Mouse (Mus musculus) layer of hippocampus, postnatal 14 days (tissue): ENCODE results near the gene Mapk8ip1. TPM values are rescaled to one million over a fixed set of nuclear protein-coding genes. Genes with fewer than 3 reads are reported as not detected.

Source experiments
- DNase-seq, 2 experiments: peaks; one replicate each; pipeline ENCODE4 v3.0.0; 2021 to 2022; ENCODE audit warnings: low spot score in 2 of 2, mixed read lengths in 1 of 2
- long read RNA-seq, 2 experiments: library from polyadenylated mRNA; stranded (forward); transcript quantifications; one replicate each; pipeline ENCODE4 v2.0.0; 2021
- total RNA-seq, 2 experiments: library from RNA; stranded (reverse); gene quantifications; 2 replicates each; pipeline ENCODE4 v1.2.3; 2021

The Mapk8ip1 gene
- total RNA-seq, result 100 to 1,000 TPM; 386 to 394 TPM
- long read RNA-seq, experiment 1, transcript Mapk8ip1-201 (12 exons, 2,930 nt), result major isoform, 145 of 290 reads
- long read RNA-seq, experiment 1, transcript Mapk8ip1-202 (12 exons, 3,274 nt), result minor isoform, 9 of 290 reads
- long read RNA-seq, experiment 1, partial matches to known transcripts, result 107 of 290 reads
- long read RNA-seq, experiment 1, other reads (novel, unspliced or antisense), result 29 of 290 reads
- long read RNA-seq, experiment 2, transcript Mapk8ip1-201 (12 exons, 2,930 nt), result major isoform, 121 of 248 reads
- long read RNA-seq, experiment 2, transcript Mapk8ip1-202 (12 exons, 3,274 nt), result minor isoform, 6 of 248 reads
- long read RNA-seq, experiment 2, partial matches to known transcripts, result 99 of 248 reads
- long read RNA-seq, experiment 2, other reads (novel, unspliced or antisense), result 22 of 248 reads

- no peak for DNase-seq
These were observed at the start of gene Mapk8ip1 for GRCm38 (mm10) chr2:92401091-92401561. Mapk8ip1 (minus strand) TSS chr2:92401263.

GRCm38 (mm10) chr2:92447121-92447740 lies 46.2 kb upstream of the Mapk8ip1 start:
- no peak for DNase-seq

DNA sequence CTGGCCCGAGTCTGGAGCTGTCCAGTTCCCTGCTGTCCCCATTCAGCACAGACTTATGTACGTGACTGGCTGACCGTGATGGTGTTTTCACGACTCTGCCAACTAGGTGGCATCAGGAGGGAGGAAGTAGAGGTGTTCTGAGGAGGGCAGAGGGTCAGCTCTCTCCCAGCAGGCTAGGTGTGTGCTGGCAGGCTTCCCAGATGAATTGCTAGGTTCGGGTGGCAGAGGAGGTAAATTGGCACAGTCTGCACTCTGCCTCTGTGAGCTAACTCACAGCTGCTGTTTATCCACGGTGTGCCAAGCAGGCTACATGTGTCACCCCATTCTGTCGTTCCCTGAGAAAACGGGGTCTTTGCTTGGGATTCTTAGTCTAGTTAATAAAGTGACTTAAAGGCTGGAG lies 45.6 kb upstream of the Mapk8ip1 start:
- DNase-seq, result no peak

GRCm38 (mm10) chr2:92445890-92446289 lies 44.8 kb upstream of the Mapk8ip1 start:
- DNase-seq, result no peak

DNA sequence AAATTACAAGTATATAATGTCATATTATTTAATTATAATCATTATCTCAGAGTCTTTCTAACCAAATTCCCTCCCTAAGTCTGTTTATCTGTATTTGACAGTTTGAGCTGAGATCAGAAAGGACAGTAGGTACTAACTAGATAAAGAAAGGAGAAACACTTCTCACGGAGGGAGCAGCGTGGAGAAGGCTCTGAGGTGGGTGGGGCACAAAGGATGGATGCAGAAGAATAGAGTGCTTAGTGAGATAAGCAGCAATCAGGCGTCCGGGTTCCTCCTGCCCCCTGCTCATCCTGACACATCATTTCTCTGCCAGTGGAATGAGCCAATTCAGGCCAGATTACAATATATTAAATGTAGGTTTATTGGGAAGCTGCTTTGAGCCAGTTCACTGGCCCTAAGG lies 43.3 kb upstream of the Mapk8ip1 start:
- no peak for DNase-seq

- DNase-seq, result no peak
These were observed 42.2 kb upstream of the Mapk8ip1 start for GRCm38 (mm10) chr2:92443313-92443712.

DNA sequence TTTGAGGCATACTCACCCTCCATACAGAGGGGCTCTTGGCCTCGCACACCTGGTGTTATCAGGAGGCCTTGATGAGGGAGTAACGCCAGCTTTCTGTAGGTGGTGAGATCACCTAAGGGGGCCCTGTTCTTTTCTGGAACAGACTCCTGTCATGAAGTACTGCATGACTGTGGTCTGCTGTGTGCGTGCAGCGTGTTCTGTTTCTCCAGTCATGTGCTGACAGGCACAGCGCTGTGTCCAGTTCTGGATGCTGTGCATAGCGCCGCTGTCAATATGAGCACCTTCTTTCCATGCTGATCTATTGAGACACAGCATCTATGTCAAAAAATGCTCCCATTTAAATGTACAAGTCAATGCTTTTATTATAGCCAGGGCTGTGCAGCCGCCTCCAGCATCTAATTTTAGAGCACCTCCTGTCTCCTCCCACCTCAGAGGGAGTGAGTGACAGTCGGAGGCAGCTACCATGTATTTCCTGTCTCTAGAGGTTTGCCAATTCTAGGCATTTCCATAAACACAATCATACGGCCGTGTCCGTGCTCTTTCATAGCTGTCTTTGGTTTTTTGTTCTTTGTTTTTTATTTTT lies 41.4 kb upstream of the Mapk8ip1 start:
- peak in 1 of 2 experiments; percentile 54 for DNase-seq

DNA sequence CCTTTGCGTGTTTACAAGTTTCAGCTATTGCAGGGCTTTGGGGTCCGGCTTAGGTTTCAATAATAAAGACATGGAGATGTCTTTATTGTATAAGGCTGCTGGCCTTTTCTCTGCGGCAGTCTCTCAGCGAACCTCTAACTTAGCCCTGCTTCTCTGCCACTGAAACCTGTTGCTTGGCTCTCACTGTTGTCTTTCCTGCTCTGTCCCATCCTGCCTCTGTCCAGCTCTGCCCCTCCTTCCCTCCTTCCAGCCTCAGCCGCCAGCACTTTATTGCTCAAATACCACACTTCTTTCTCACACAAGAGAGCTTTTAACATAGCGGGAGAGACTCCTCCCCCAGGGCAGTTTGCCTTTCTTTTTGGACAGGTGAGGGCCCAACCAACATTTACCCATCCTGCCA lies 39.4 kb upstream of the Mapk8ip1 start:
- no peak for DNase-seq

GRCm38 (mm10) chr2:92438567-92438966 lies 37.5 kb upstream of the Mapk8ip1 start:
- DNase-seq, result no peak

GRCm38 (mm10) chr2:92437875-92438274 lies 36.8 kb upstream of the Mapk8ip1 start:
- peak; percentile 74 to 87 for DNase-seq

- no peak for DNase-seq
These were observed 36.3 kb upstream of the Mapk8ip1 start for GRCm38 (mm10) chr2:92437366-92437765.

- peak in 1 of 2 experiments; percentile 41 for DNase-seq
These were observed 34.0 kb upstream of the Mapk8ip1 start for GRCm38 (mm10) chr2:92435023-92435422.

- no peak for DNase-seq
These were observed 33.3 kb upstream of the Mapk8ip1 start for GRCm38 (mm10) chr2:92434375-92434745.

DNA sequence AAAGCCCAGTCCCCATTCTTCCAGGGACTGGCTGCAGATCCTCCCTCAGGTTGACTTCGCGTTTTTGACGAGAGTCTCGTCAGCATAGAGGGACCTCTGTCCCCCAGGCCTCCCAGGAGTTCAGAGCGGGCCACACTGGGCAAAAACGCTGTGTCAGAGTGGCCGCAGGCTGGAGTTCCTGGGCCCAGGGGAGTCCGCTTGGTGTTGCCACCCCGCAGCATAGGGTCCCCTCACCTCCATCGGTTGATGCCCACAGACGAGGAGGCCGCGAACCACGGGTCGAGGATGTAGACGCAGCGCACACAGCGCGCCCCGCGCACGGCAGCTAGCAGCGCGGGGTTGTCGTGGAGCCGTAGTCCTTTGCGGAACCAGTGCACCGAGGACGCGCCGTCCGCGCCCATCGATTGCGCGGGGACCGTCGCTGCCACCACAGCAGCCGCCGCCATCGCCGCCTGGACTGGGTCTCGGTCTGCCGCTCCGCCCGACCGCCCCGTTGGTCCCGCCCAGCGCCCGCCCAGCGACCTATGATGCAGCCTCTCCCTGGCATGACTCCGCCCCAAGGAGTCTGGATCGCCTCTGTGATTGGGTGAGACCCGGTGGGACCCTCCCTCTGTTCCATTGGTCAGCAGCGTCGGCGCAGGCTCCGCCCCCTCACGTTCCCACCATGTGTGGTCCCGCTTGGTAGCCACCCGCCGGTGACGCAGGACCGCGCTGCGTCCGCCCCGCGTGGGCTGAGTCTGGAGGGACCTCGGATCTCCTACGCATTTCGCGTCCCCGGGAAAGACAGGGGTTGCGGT lies 32.7 kb upstream of the Mapk8ip1 start, which contains the start of gene Cry2:
Gene Cry2, minus strand, starts transcription at position 466 of the 797 bp plus-strand sequence.
- peak; percentile 97 to 99 for DNase-seq

DNA sequence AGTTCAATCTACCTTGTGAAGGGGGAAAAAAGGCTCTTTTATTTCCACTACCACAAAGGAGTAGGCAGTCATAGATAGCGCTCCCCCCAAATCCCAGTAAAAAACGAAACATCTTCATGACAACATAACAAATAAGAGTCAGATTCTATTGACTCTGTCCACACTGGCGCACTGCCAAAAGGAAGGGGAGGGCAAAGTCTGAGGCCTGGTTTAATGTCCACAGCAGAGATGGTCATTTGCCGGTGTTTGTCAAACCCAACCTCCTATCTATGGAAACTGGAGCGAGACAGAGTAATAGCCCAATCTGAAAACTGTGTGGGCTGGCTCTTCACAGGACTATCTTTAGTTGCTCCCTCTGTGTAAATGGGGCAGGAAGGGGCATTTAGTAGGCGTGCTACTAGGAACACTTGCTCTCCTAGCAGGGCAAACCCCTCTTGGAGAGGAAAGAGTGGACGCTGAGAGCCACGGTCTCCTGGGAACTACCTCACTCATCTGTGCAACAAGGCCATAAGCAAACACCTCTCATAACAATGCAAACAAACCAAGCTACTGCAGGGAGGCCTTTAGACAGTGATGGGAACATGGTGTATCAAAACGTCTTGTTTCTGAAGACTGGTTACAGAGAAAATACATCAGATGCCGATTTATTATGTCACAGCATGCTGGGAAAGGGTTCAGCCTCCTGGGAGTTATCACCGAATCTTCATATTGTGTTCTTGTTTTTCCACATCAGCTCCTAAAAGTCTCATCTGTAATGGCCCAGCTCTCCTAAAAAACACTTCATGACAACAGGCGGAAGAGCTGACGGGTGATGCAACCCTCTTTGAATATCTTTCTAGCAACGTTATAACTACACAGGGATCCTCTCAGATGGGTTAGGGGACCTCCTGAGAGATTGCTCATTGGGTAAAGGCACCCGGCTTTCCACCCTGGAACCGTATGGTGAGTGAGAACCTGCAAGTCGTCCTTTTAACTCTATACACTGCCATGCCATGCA lies 31.5 kb upstream of the Mapk8ip1 start:
- peak in 1 of 2 experiments; percentile 46 for DNase-seq

GRCm38 (mm10) chr2:92431611-92432179 lies 30.6 kb upstream of the Mapk8ip1 start:
- DNase-seq, result no peak

DNA sequence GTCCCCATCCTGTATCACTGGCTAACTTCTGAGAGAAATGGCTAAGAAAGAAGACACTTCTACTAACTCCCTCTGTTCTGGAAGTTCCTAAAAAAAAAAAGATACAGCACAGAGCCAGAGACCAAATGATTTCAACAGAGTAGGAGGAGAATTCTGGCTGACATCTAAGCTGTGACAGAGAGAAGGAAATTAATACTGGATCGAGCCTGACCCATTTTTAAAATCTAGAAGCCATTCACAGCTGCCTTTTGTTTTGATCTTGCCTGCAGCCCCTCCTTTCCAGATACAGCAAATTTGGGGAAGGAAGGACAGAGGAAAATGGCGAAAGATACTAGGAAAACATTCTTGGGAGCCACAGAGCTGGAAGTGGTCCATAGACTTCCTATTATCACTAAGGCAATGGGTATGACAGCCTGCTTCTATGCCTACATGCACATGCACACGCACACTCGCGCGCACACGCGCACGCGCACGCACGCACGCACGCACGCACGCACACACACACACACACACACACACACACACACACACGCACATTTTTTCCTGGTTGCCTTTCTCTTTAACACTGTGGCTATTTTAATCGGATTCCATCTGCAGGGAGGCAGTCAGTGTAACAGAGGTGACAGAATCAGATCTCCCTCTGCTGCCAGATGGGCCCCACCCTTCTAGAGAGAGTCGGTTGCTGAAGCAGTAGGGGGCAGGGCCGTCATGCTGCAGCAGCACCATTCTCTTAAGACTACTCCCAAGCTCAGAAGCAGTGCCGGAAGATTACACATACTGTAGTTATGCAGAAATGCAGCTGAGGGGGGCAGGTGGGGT lies 29.9 kb upstream of the Mapk8ip1 start:
- peak; percentile 50 to 62 for DNase-seq

- DNase-seq, result no peak
These were observed 29.0 kb upstream of the Mapk8ip1 start for GRCm38 (mm10) chr2:92430089-92430488.

- DNase-seq, result peak; percentile 63 to 82
These were observed 26.8 kb upstream of the Mapk8ip1 start for GRCm38 (mm10) chr2:92427882-92428281.
